Mouse (Mus musculus): ENCODE measurements at regions not wholly inside any gene's neighbourhood (a gene's known extent, or its start where the extent isn't known, plus 50 kb on each side); places are given as distances from the start of the nearest gene placed in this dataset.

DNA sequence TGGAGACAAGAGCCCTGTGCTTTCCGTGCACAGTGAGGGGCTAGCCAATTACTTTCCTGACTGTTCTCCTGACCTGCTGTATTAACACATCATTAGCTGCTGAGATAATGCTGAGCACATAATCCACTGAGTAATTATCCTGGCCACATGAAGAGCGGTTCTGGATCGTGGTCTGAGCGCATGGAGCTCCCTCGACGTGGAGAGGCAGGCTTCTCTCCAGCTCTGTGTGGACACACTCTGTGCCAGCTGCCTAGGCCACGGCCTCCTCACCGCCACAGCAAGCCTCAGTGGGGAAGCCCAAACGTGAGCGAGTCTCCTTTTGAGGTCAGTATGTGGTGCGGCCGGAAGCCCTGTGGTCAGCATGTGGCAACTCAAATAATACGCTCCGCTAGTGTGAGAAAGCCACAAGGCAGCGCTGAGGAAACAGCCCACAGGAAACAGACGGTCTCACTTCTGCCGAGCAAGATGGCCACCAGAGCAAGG is 60.7 kb upstream of the Lrig1 start:
- no peak for DNase-seq

DNA sequence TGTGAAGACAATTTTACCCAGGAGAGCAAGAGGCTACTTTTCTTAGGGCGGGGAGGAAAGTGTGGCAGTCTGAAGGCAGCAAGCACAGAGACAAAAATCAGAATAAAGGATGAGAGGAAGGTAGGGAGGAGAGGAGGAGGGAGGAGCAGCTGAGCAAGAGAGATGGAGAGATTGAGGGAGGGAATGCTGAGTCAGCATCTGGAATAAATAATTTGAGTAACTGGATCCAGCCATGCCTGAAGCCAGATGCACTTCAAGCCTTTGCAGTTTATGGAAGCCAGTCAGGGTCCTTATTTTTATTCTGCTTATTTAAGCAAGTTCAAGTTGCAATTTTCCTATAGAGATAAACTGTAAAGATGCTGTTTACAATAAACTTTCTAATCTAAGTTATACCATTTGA is 59.7 kb upstream of the Lrig1 start:
- DNase-seq = no peak

DNA sequence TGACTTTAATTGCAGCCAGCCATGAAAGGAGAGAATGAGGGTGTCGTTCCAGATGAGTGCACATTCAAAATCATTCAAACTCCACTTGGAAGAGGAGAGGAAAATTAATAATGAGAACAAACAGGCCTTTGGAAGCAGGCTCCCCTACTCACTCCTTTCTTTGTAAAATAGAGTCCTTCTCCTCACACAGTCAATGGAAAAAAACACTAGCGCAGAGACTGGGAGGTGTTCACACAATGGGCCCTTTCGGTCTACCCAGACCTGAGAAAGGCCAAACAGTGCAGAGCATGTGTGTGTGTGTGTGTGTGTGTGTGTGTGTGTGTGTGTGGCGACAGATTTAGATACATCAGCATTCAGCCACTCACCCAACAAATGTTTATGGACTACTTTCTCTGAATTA is 56.0 kb upstream of the Lrig1 start:
- DNase-seq = no peak

DNA sequence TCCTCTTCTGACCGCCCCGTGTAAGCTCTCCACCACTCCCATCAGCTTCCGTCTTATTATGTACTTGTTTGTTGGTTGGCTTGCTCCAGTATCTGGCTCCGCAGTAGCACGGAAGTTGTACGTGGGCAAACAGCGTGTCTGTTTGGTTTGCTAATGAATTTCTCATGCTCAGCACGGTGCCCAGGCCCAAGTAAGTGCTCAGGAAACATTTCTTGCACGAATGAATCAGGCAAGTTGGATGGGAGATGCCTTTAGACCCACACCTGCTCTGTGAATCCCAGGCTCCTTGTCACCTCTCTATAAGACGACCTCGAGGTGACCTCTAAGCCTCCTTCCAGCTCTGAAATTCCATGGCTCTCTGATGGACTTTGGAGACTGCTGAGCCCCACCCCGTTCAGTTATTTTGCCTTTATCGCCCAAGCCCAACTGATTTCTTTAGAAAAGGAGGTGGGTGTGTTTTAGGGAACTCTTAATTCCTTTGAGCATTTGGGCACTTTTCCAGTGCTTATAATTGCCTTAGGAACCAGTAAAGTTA is 55.4 kb upstream of the Lrig1 start:
- no peak for DNase-seq

DNA sequence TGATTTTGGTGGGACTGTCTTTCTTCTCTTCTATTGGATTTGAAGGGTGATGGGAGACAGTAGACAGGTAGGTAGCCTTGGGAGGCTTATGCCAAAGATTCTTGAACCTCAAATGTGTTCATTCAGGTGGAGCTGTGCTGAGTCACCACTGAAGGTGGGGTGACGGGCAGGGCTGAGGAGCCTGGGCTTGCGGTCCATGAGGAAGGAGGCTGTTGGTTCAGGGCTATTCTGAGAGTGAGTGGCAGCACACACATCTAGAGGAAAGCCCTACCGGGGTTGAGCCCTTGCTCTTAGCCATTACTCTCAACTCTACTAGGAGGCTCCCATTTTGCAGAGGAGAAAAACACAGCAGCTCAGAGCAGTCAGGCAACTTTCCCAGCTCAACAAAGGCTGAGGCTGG is 54.6 kb upstream of the Lrig1 start:
- DNase-seq = no peak

DNA sequence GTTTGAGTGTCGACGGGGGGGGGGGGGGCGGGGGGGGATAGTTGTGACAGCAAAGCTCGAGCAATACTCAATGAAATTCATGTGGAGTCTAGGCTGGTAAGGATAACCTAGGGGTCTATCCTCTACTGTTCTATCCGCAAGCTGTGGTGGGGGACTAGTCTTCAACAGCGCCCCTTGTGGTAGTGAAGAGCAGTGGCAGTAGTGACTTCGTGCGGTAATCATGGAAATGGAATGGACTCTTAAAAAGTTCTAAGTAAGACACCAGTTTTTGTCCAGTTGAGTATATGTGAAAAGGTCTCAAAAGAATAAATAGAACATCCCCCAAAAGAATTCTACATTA is 51.1 kb upstream of the Lrig1 start:
- DNase-seq = no peak

DNA sequence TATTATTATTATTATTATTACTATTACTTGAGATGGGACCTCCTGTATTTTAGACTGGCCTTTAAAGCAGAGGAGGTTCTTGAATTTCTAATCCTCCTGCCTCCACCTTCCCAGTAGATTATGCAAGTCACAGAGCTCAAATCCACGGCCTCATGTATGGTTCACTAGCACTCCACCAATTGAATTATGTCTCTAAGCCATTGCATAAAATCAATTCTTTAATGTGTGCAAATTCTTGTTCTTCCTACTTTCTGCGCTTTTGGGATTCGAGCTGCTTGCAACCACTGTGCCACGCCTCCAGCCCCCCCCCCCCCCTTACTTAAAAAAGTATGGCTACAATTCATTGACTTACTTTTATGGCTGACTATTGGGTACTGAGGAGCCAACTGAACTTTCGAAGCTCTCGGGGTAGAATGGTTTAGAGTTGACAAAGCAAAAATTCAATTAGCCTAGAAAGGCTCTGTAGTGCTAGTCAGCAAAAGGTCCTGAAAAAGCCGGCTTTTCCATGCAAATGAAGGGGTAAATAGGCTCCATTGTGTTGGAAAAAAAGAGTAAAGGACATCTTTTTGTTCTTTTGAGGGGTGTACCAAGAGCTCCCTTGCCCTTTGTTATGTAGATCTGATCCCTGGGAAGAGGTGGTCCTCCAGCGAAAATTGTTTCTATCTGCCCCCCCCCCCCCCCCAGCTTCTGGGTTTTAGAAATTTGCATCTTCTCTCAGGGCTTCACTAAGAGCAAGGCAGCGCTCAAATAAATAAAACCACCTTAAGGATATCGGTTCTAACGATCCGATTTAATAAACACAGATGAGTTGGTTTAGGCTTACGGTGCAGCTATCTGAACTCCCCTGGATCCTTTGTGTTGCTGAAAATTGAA is 50.5 kb upstream of the Lrig1 start:
- no peak for DNase-seq

All from cerebellum, adult 9-10 months (tissue).